Mouse (Mus musculus) G1E (cell line): ENCODE results near the gene Stat5b.

Experiments
- CTCF ChIP-seq: IDR thresholded peaks from 2 replicates; pipeline ENCODE4 v1.5.1; 2012; ENCODE audit warnings: low read depth, low read length, inconsistent platforms, mixed read lengths
- GATA1 ChIP-seq: IDR thresholded peaks from 2 replicates; pipeline ENCODE4 v1.6.1; 2012; ENCODE audit warnings: borderline replicate concordance, low read length, inconsistent platforms, mixed read lengths

GRCm38 (mm10) chr11:100746546-100746945 lies 104.0 kb downstream of the Stat5b start:
- TF ChIP-seq CTCF (no peak), GATA1 (no peak)
